Mouse (Mus musculus): ENCODE measurements at regions not wholly inside any gene's neighbourhood (a gene's known extent, or its start where the extent isn't known, plus 50 kb on each side); places are given as distances from the start of the nearest gene placed in this dataset.

DNA sequence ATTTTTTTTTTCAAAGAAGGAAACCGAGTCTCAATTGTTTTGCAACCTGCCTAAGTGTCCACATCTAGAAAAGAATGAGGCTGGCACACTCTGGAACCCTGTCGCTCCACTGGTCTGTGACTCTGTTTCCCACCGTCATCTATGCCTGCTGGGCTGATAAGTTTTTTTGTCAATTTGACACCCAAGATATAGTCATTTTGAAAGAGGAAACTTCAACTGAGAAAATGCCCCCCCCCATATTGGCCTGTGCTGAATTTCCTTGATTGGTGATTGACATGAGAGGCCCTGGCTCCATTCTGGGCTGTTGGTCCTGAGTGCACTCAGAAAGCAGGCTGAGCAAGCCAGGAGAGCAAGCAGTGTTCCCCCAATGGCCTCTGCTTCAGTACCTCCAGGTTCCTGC lies 71.6 kb upstream of the Vps8 start:
- Histone ChIP-seq H3K9me3 (no peaks in the 10 kb centered on the region), H3K27ac (no peak overlapping the region), H3K4me1 (peaks cover 4% of the 10 kb centered on the region; the same call in 1 of the 2 replicates), H3K4me2 (no peak overlapping the region), H3K4me3 (no peak overlapping the region), H3K27me3 (no peaks in the 10 kb centered on the region), H3K9ac (no peak overlapping the region), H3K36me3 (no peaks in the 10 kb centered on the region)
- 85% methylated on average over 3 of the region's 3 CpGs for WGBS
- no peak for ATAC-seq (ENCODE audit: borderline replicate concordance, extremely low read depth, low FRiP score, low TSS enrichment)

DNA sequence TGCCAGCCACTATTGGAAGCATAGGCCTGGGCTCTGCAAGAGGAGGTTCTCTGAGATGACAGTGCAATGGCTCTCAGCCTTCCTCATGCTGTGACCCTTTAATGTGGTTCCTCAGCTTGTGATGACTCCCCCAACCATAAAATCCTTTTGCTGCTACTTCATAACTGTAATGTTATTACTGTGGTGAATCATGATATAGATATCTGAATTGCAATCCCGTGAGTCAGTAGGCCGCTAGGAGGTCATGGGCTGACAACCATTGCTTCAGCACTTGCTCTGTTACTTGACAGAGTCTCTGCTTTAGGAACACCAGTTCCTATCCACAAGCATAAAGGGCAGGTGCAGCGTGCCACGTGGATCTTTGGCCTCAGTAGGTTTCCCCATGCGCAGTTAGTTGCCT lies 69.8 kb upstream of the Vps8 start:
- no peak overlapping the region for H3K4me2 ChIP-seq
- no peak overlapping the region for H3K4me3 ChIP-seq
- ATAC-seq (ENCODE audit: borderline replicate concordance, extremely low read depth, low FRiP score, low TSS enrichment): no peak
- H3K9ac ChIP-seq: no peak overlapping the region
- H3K36me3 ChIP-seq: no peaks in the 10 kb centered on the region
- no peaks in the 10 kb centered on the region for H3K27me3 ChIP-seq
- H3K9me3 ChIP-seq: no peaks in the 10 kb centered on the region
- H3K27ac ChIP-seq: no peak overlapping the region
- 48% methylated on average over 5 of the region's 5 CpGs for WGBS
- peaks cover 12% of the 10 kb centered on the region; the same call in 1 of the 2 replicates for H3K4me1 ChIP-seq

DNA sequence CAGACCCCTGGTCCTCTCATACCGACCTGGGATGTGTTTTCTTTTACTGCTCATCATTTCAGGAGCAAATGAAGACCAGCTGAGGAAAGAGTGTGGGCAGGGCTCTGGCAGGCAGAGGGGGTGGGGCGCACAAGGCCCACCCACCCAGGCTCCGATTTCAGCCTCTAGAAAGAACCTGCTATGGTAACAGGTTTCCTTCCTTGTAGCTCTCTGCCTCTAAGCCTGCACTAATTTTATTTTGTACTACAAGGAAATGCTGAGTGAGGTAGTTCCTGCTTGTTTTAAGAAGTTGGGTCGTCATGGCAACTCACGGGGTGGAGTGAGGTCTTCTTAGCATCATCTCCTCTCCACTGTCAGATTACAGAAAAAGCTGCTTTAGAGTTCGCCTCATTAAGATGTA lies 69.4 kb upstream of the Vps8 start:
- Histone ChIP-seq H3K9me3 (no peaks in the 10 kb centered on the region), H3K36me3 (no peaks in the 10 kb centered on the region), H3K27ac (no peak overlapping the region), H3K9ac (no peak overlapping the region), H3K4me2 (no peak overlapping the region), H3K4me1 (peaks cover 16% of the 10 kb centered on the region; the same call in 1 of the 2 replicates), H3K27me3 (no peaks in the 10 kb centered on the region), H3K4me3 (no peak overlapping the region)
- WGBS: 17% methylated on average over 6 of the region's 6 CpGs
- ATAC-seq (ENCODE audit: borderline replicate concordance, extremely low read depth, low FRiP score, low TSS enrichment): no peak

GRCm38 (mm10) chr16:21355638-21356037 lies 67.3 kb upstream of the Vps8 start:
- H3K9ac ChIP-seq: no peak overlapping the region
- WGBS: 73% methylated on average over 1 of the region's 1 CpGs
- no peak overlapping the region for H3K27ac ChIP-seq
- H3K4me1 ChIP-seq: peaks cover 18% of the 10 kb centered on the region; the same call in 1 of the 2 replicates
- no peaks in the 10 kb centered on the region for H3K27me3 ChIP-seq
- no peak overlapping the region for H3K4me3 ChIP-seq
- H3K9me3 ChIP-seq: no peaks in the 10 kb centered on the region
- H3K36me3 ChIP-seq: no peaks in the 10 kb centered on the region
- no peak overlapping the region for H3K4me2 ChIP-seq
- no peak for ATAC-seq (ENCODE audit: borderline replicate concordance, extremely low read depth, low FRiP score, low TSS enrichment)

DNA sequence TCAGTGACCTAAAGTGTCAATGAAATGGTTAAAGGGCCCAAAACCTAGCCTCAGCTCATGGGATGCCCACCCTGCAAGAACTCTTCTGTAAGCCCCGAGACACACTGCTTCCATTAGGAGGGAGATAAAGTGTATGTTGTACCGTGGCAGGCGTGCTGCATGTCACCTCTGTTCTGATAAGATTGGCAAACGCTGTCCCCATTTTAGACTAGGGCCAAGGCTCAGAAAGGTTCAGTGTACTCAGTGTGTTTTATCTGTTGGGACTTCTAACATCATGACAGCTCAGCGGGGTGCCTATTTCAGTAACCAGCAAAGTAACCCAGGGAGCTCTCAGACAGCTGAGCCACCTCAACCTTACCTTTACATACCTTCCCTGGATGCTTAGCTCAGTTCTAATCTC lies 65.5 kb upstream of the Vps8 start:
- H3K27ac ChIP-seq: no peak overlapping the region
- no peak for ATAC-seq (ENCODE audit: borderline replicate concordance, extremely low read depth, low FRiP score, low TSS enrichment)

DNA sequence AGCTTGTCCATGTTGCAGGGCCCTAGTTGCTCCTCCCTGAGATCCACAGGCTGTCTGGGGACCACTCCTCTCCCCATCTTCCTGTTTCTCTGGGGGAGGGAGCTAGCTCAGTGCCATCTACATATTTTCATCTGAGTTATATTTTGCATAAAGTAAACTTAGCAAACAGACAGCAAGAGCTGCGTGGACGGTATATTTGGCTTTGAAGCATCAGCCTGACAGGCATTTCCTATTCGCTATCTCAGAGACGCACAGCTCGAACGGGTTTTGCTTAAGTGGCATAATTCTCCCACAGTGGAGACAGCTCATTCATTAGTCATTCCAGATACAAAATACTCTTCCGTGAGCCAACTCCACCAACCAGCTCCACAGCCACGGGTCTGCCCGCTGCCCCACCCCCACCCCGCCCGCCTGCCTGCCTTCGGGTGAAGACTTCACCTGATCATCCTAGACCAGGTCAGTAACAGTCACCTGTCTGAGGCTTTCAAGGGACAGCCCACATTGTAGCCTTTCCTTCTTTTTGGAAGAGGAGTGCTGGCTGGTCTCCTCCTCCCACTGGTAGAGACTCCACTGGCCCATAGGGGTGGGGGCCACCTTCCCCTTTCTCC lies 64.5 kb upstream of the Vps8 start:
- no peaks in the 10 kb centered on the region for H3K36me3 ChIP-seq
- 32% methylated on average over 12 of the region's 12 CpGs for WGBS
- H3K27me3 ChIP-seq: no peaks in the 10 kb centered on the region
- no peak overlapping the region for H3K9ac ChIP-seq
- peaks cover 23% of the 10 kb centered on the region; the same call in 1 of the 2 replicates for H3K4me1 ChIP-seq
- H3K4me2 ChIP-seq: no peak overlapping the region
- H3K9me3 ChIP-seq: no peaks in the 10 kb centered on the region
- no peak for ATAC-seq (ENCODE audit: borderline replicate concordance, extremely low read depth, low FRiP score, low TSS enrichment)
- H3K27ac ChIP-seq: no peak overlapping the region
- no peak overlapping the region for H3K4me3 ChIP-seq

More for the DNA sequence above, 65.5 kb upstream of the Vps8 start:
- H3K27me3 ChIP-seq: no peaks in the 10 kb centered on the region
- 35% methylated on average over 5 of the region's 5 CpGs for WGBS
- H3K9me3 ChIP-seq: no peaks in the 10 kb centered on the region
- peaks cover 18% of the 10 kb centered on the region; the same call in 1 of the 2 replicates for H3K4me1 ChIP-seq
- no peak overlapping the region for H3K9ac ChIP-seq
- H3K36me3 ChIP-seq: no peaks in the 10 kb centered on the region
- H3K4me3 ChIP-seq: no peak overlapping the region
- H3K4me2 ChIP-seq: no peak overlapping the region

DNA sequence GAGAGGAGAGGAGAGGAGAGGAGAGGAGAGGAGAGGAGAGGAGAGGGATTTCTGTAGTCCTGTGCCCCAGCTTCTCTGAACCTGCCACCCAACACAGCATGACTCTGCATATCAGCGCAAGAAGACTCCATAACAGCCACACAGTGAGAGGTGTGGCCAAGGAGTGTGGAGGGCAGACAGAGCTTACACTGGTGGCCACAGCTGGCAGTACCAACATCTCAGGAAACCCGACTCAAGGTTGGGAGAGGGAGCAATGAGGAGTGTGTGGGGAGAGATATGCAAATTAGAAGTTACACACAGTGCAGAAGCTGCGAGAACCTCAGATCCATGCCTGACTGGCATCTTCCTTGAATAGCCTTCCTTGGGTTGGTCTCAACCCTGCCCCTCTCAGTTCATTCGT lies 63.5 kb upstream of the Vps8 start:
- Histone ChIP-seq H3K27ac (no peak overlapping the region), H3K27me3 (no peaks in the 10 kb centered on the region), H3K9me3 (no peaks in the 10 kb centered on the region), H3K4me2 (no peak overlapping the region), H3K36me3 (no peaks in the 10 kb centered on the region), H3K9ac (no peak overlapping the region), H3K4me3 (no peak overlapping the region), H3K4me1 (peaks cover 27% of the 10 kb centered on the region; the same call in 1 of the 2 replicates)
- ATAC-seq (ENCODE audit: borderline replicate concordance, extremely low read depth, low FRiP score, low TSS enrichment): peak; percentile 50; the same call in 1 of the 2 replicates
- 59% methylated on average over 4 of the region's 4 CpGs for WGBS

DNA sequence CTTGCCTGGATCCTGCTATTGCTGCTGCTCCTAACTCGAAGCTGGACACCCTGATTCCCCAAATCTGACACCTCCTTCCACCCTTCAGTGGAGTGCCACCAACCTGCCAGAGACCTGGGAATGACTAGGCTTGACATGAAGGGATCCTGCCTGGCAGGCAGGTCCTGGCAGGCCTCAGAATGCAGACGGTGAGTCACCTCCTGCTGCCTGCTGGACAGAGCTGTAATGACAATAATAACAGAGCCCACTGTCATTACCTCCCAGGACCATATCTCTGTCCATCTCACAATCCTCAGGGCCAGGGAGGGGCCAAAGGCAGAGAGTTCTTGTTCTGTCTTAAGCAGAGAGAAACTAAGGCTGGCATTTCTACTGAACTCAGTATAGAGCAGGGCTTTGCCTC lies 61.5 kb upstream of the Vps8 start:
- no peaks in the 10 kb centered on the region for H3K9me3 ChIP-seq

GRCm38 (mm10) chr16:21362663-21363367 lies 60.1 kb upstream of the Vps8 start:
- H3K9ac ChIP-seq: no peak overlapping the region
- H3K4me2 ChIP-seq: no peak overlapping the region
- peaks cover 28% of the 10 kb centered on the region for H3K4me1 ChIP-seq
- H3K27ac ChIP-seq: no peak overlapping the region
- H3K27me3 ChIP-seq: no peaks in the 10 kb centered on the region
- no peak overlapping the region for H3K4me3 ChIP-seq
- ATAC-seq (ENCODE audit: borderline replicate concordance, extremely low read depth, low FRiP score, low TSS enrichment): no peak
- H3K36me3 ChIP-seq: no peaks in the 10 kb centered on the region
- 47% methylated on average over 12 of the region's 12 CpGs for WGBS
- no peaks in the 10 kb centered on the region for H3K9me3 ChIP-seq

More for the DNA sequence above, 61.5 kb upstream of the Vps8 start:
- Histone ChIP-seq H3K4me2 (no peak overlapping the region), H3K36me3 (no peaks in the 10 kb centered on the region), H3K27me3 (no peaks in the 10 kb centered on the region), H3K4me3 (no peak overlapping the region), H3K4me1 (peaks cover 22% of the 10 kb centered on the region; the same call in 1 of the 2 replicates), H3K9ac (no peak overlapping the region), H3K27ac (no peak overlapping the region)
- ATAC-seq (ENCODE audit: borderline replicate concordance, extremely low read depth, low FRiP score, low TSS enrichment): no peak
- WGBS: 40% methylated on average over 2 of the region's 2 CpGs

- no peak for ATAC-seq (ENCODE audit: borderline replicate concordance, extremely low read depth, low FRiP score, low TSS enrichment)
- no peaks in the 10 kb centered on the region for H3K36me3 ChIP-seq
- H3K9me3 ChIP-seq: no peaks in the 10 kb centered on the region
- H3K4me1 ChIP-seq: peaks cover 20% of the 10 kb centered on the region
- no peak overlapping the region for H3K4me2 ChIP-seq
- no peak overlapping the region for H3K27ac ChIP-seq
- no peak overlapping the region for H3K9ac ChIP-seq
- 37% methylated on average over 8 of the region's 8 CpGs for WGBS
- H3K4me3 ChIP-seq: no peak overlapping the region
- no peaks in the 10 kb centered on the region for H3K27me3 ChIP-seq
Observed at GRCm38 (mm10) chr16:21364885-21365284, 58.0 kb upstream of the Vps8 start.

- Histone ChIP-seq H3K9ac (no peak overlapping the region), H3K4me2 (no peak overlapping the region), H3K36me3 (no peaks in the 10 kb centered on the region), H3K4me1 (peaks cover 20% of the 10 kb centered on the region), H3K4me3 (no peak overlapping the region), H3K27me3 (no peaks in the 10 kb centered on the region), H3K9me3 (no peaks in the 10 kb centered on the region), H3K27ac (peak overlapping the region; percentile 16)
- WGBS: 22% methylated on average over 8 of the region's 8 CpGs
- ATAC-seq (ENCODE audit: borderline replicate concordance, extremely low read depth, low FRiP score, low TSS enrichment): 0 out of 2 replicates have a peak, but pooled peaks have one; percentile 25
Observed at GRCm38 (mm10) chr16:21367449-21367848, 55.5 kb upstream of the Vps8 start.

DNA sequence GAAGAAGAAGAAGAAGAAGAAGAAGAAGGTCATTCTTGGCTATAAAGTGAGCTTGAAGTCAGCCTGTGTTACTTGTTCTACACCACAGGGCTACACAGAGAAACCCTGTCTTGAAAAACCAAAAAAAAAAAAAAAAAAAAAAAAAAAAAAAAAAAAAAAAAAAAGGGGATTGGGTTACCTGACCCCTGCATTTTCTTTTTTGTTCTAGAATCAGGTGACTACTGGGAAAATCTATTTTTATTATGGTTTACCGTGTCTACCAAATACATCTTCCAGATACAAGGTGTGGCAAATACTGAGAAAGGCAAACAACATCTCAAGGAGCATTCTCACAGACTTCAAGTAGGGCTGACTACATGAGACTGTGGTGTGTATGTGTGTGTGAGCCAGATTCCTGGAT lies 54.1 kb upstream of the Vps8 start:
- Histone ChIP-seq H3K4me2 (no peak overlapping the region), H3K4me1 (peaks cover 17% of the 10 kb centered on the region), H3K27ac (no peak overlapping the region), H3K9me3 (no peaks in the 10 kb centered on the region), H3K9ac (no peak overlapping the region), H3K4me3 (no peak overlapping the region), H3K27me3 (no peaks in the 10 kb centered on the region), H3K36me3 (no peaks in the 10 kb centered on the region)
- no peak for ATAC-seq (ENCODE audit: borderline replicate concordance, extremely low read depth, low FRiP score, low TSS enrichment)
- WGBS: 59% methylated on average over 1 of the region's 1 CpGs
